Mouse (Mus musculus) T-helper 17 cell (primary cell): ENCODE data around the gene Nifk.

Source experiments
- in situ Hi-C, 2 experiments: fragments of 300-600 bp; cut with MboI, MseI; formaldehyde crosslinking; loops; 1 replicate in 1 of 2; 2 replicates in 1 of 2; pipeline ENCODE4 v1.15.1; 2025; ENCODE audit warnings: high pct_unique_total_duplicates in 2 of 2

Gene Nifk

GRCm38 (mm10) chr1:118377784-118378183 is 56.1 kb downstream of the Nifk start:
- in situ Hi-C loops: no loop called here

DNA sequence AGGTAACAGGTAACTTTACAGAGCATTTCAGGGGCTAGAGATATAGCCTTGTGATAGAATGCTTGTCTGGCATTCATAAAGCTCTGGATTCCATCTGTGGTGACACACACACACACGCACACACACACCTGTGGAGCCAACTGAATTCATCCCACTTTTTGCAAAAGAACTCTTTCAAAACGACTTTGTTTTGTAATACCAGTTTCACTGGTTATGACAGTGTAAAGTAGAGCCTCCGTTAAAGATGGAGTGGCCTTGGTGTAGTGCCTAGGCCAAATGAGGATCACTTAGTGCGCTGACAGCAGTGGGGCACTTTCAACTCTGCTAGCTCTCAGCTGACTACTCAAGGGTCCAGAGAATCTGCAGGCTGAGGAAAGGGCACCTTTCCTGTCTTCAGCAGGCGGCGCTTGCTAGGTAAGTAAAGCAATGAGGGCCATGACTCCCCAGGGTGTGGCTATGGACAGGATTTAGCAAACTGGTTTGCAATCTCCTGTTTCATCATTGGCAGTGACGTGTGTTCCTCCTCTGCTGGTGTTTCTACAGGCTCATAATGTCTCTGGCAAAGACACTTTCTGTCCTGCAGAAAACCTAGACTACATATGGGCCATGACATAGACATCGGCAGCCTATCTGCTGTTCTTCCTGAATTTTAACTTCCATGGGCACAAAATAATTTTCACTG is 58.6 kb downstream of the Nifk start:
- in situ Hi-C loops: no loop called here
